Mouse (Mus musculus) heart, embryonic 10.5 days (tissue): Measurements from ENCODE around the gene Acsf2. TPM values are rescaled to one million over a fixed set of nuclear protein-coding genes. Genes with fewer than 3 reads are reported as not detected.

ENCODE experiments used
- DNase-seq: peaks from one replicate; pipeline ENCODE4 v3.0.0-alpha.2; 2017; ENCODE audit warnings: low spot score
- H3K27ac ChIP-seq: fragments of 300-500 bp; sonication (generic); 2 replicates; pipeline ENCODE4 v1.5.1; 2016; ENCODE audit warnings: mild to moderate bottlenecking
- H3K27me3 ChIP-seq: fragments of 300-500 bp; sonication (generic); 2 replicates; pipeline ENCODE4 v1.6.1; 2016; ENCODE audit warnings: mild to moderate bottlenecking; ENCODE audit not compliant: poor library complexity, insufficient read depth, severe bottlenecking
- H3K36me3 ChIP-seq: fragments of 300-500 bp; sonication (generic); 2 replicates; pipeline ENCODE4 v1.6.1; 2016; ENCODE audit warnings: mild to moderate bottlenecking, moderate library complexity
- H3K4me1 ChIP-seq: fragments of 300-500 bp; sonication (generic); 2 replicates; pipeline ENCODE4 v1.6.1; 2016; ENCODE audit warnings: mild to moderate bottlenecking
- H3K4me3 ChIP-seq: fragments of 300-500 bp; sonication (generic); 2 replicates; pipeline ENCODE4 v1.5.1; 2016; ENCODE audit warnings: mild to moderate bottlenecking, moderate library complexity
- H3K9me3 ChIP-seq: fragments of 300-500 bp; sonication (generic); 2 replicates; pipeline ENCODE4 v1.6.1; 2016; ENCODE audit warnings: mild to moderate bottlenecking, moderate library complexity
- WGBS: fragments of 180-500 bp; shearing (Covaris S2); methylation state at CpG from one replicate; pipeline ENCODE4 v1.1.7; 2016; 5-methylcytosine and 5-hydroxymethylcytosine counted together
- polyA plus RNA-seq: library from polyadenylated mRNA; unstranded; fragments of >200 nt; fragmentation: Nextera tagmentation; extraction: Ambion mirVana; gene quantifications from 2 replicates; pipeline ENCODE4 v1.2.1, GENCODE M21; 2016

Gene Acsf2
- polyA plus RNA-seq, 1 experiment from 2014 or later = 4.1 TPM

- no peak for DNase-seq
- peaks cover 15% of the 10 kb centered on the region for H3K4me1 ChIP-seq
Measured at GRCm38 (mm10) chr11:94550442-94550744, 51.3 kb downstream of the Acsf2 start.

GRCm38 (mm10) chr11:94549691-94550441 is 51.8 kb downstream of the Acsf2 start:
- no peak for DNase-seq
- H3K27me3 ChIP-seq = no peaks in the 10 kb centered on the region
- H3K4me1 ChIP-seq = peaks cover 16% of the 10 kb centered on the region
- no peaks in the 10 kb centered on the region for H3K36me3 ChIP-seq
- WGBS = 80% methylated on average over 10 of the region's 10 CpGs
- peak overlapping the region; percentile 76; the same call in 1 of the 2 replicates for H3K4me3 ChIP-seq
- H3K27ac ChIP-seq = peak overlapping the region; percentile 93
- H3K9me3 ChIP-seq = 0 out of 2 replicates have a peak, but pooled peaks cover 3% of the 10 kb centered on the region

More at GRCm38 (mm10) chr11:94550442-94550744, 51.3 kb downstream of the Acsf2 start:
- Histone ChIP-seq H3K9me3 (0 out of 2 replicates have a peak, but pooled peaks cover 3% of the 10 kb centered on the region), H3K4me3 (no peak overlapping the region), H3K27me3 (no peaks in the 10 kb centered on the region), H3K27ac (no peak overlapping the region), H3K36me3 (peaks cover 3% of the 10 kb centered on the region; the same call in 1 of the 2 replicates)
- WGBS = 84% methylated on average over 5 of the region's 5 CpGs

GRCm38 (mm10) chr11:94548888-94549690 is 52.6 kb downstream of the Acsf2 start, which contains the start of gene Rsad1:
Gene Rsad1, minus strand, starts transcription at chr11:94549255.
- H3K27me3 ChIP-seq = no peaks in the 10 kb centered on the region
- H3K9me3 ChIP-seq = 0 out of 2 replicates have a peak, but pooled peaks cover 3% of the 10 kb centered on the region
- peak; percentile 96 for DNase-seq
- peak within 1 kb of the TSS; percentile 93 for H3K27ac ChIP-seq
- WGBS = 4% methylated on average over 49 of the region's 49 CpGs
- H3K36me3 ChIP-seq = no peaks in the 10 kb centered on the region
- H3K4me1 ChIP-seq = peaks cover 24% of the 10 kb centered on the region
- peak within 1 kb of the TSS; percentile 76 for H3K4me3 ChIP-seq

GRCm38 (mm10) chr11:94548041-94548784 is 53.5 kb downstream of the Acsf2 start:
- H3K27me3 ChIP-seq = no peaks in the 10 kb centered on the region
- peak overlapping the region; percentile 76 for H3K4me3 ChIP-seq
- WGBS = 13% methylated on average over 24 of the region's 24 CpGs
- H3K4me1 ChIP-seq = peaks cover 24% of the 10 kb centered on the region
- 0 out of 2 replicates have a peak, but pooled peaks cover 3% of the 10 kb centered on the region for H3K9me3 ChIP-seq
- DNase-seq = no peak
- H3K27ac ChIP-seq = peak overlapping the region; percentile 93
- no peaks in the 10 kb centered on the region for H3K36me3 ChIP-seq

- Histone ChIP-seq H3K4me3 (no peak overlapping the region), H3K27me3 (no peaks in the 10 kb centered on the region), H3K9me3 (0 out of 2 replicates have a peak, but pooled peaks cover 3% of the 10 kb centered on the region), H3K36me3 (peaks cover 6% of the 10 kb centered on the region; the same call in 1 of the 2 replicates), H3K4me1 (peaks cover 24% of the 10 kb centered on the region), H3K27ac (no peak overlapping the region)
- DNase-seq = no peak
- WGBS = 93% methylated on average over 6 of the region's 6 CpGs
Measured at GRCm38 (mm10) chr11:94547271-94547670, 54.4 kb downstream of the Acsf2 start.

- no peaks in the 10 kb centered on the region for H3K27me3 ChIP-seq
- H3K36me3 ChIP-seq = peaks cover 8% of the 10 kb centered on the region; the same call in 1 of the 2 replicates
- 95% methylated on average over 5 of the region's 5 CpGs for WGBS
- no peak for DNase-seq
- peaks cover 24% of the 10 kb centered on the region for H3K4me1 ChIP-seq
- H3K9me3 ChIP-seq = no peaks in the 10 kb centered on the region
- no peak overlapping the region for H3K4me3 ChIP-seq
- H3K27ac ChIP-seq = no peak overlapping the region
Measured at GRCm38 (mm10) chr11:94546381-94546780, 55.3 kb downstream of the Acsf2 start.

GRCm38 (mm10) chr11:94544422-94544821 is 57.2 kb downstream of the Acsf2 start:
- Histone ChIP-seq H3K27ac (peak overlapping the region; percentile 37; the same call in 1 of the 2 replicates), H3K27me3 (no peaks in the 10 kb centered on the region), H3K36me3 (peaks cover 8% of the 10 kb centered on the region; the same call in 1 of the 2 replicates), H3K4me3 (peak overlapping the region; percentile 45), H3K4me1 (peaks cover 23% of the 10 kb centered on the region), H3K9me3 (no peaks in the 10 kb centered on the region)
- DNase-seq = no peak
- WGBS = 48% methylated on average over 18 of the region's 18 CpGs

GRCm38 (mm10) chr11:94543932-94544331 is 57.7 kb downstream of the Acsf2 start:
- peaks cover 8% of the 10 kb centered on the region; the same call in 1 of the 2 replicates for H3K36me3 ChIP-seq
- DNase-seq = no peak
- no peak overlapping the region for H3K27ac ChIP-seq
- 46% methylated on average over 9 of the region's 9 CpGs for WGBS
- H3K9me3 ChIP-seq = no peaks in the 10 kb centered on the region
- no peaks in the 10 kb centered on the region for H3K27me3 ChIP-seq
- peaks cover 19% of the 10 kb centered on the region for H3K4me1 ChIP-seq
- peak overlapping the region; percentile 45 for H3K4me3 ChIP-seq

- DNase-seq = no peak
- WGBS = 87% methylated on average over 12 of the region's 12 CpGs
- Histone ChIP-seq H3K4me1 (peaks cover 13% of the 10 kb centered on the region), H3K27ac (no peak overlapping the region), H3K27me3 (no peaks in the 10 kb centered on the region), H3K9me3 (no peaks in the 10 kb centered on the region), H3K4me3 (no peak overlapping the region), H3K36me3 (peaks cover 8% of the 10 kb centered on the region; the same call in 1 of the 2 replicates)
Measured at GRCm38 (mm10) chr11:94543344-94543743, 58.3 kb downstream of the Acsf2 start.

- no peak overlapping the region for H3K4me3 ChIP-seq
- peaks cover 8% of the 10 kb centered on the region; the same call in 1 of the 2 replicates for H3K36me3 ChIP-seq
- no peak for DNase-seq
- no peaks in the 10 kb centered on the region for H3K9me3 ChIP-seq
- no peaks in the 10 kb centered on the region for H3K27me3 ChIP-seq
- peaks cover 8% of the 10 kb centered on the region; the same call in 1 of the 2 replicates for H3K4me1 ChIP-seq
- H3K27ac ChIP-seq = no peak overlapping the region
- WGBS = 84% methylated on average over 4 of the region's 4 CpGs
Measured at GRCm38 (mm10) chr11:94542400-94542799, 59.3 kb downstream of the Acsf2 start.

GRCm38 (mm10) chr11:94539761-94540160 is 61.9 kb downstream of the Acsf2 start:
- no peak overlapping the region for H3K4me3 ChIP-seq
- H3K4me1 ChIP-seq = peaks cover 11% of the 10 kb centered on the region; the same call in 1 of the 2 replicates
- H3K27ac ChIP-seq = no peak overlapping the region
- H3K27me3 ChIP-seq = no peaks in the 10 kb centered on the region
- WGBS = 76% methylated on average over 7 of the region's 7 CpGs
- no peak for DNase-seq
- peaks cover 9% of the 10 kb centered on the region; the same call in 1 of the 2 replicates for H3K36me3 ChIP-seq
- H3K9me3 ChIP-seq = no peaks in the 10 kb centered on the region

GRCm38 (mm10) chr11:94538733-94539292 is 62.9 kb downstream of the Acsf2 start:
- Histone ChIP-seq H3K27ac (no peak overlapping the region), H3K36me3 (peaks cover 12% of the 10 kb centered on the region; the same call in 1 of the 2 replicates), H3K27me3 (no peaks in the 10 kb centered on the region), H3K4me1 (0 out of 2 replicates have a peak, but pooled peaks cover 4% of the 10 kb centered on the region), H3K4me3 (no peak overlapping the region), H3K9me3 (no peaks in the 10 kb centered on the region)
- DNase-seq = no peak
- WGBS = 45% methylated on average over 8 of the region's 8 CpGs
